Mouse (Mus musculus): ENCODE data around the gene Rcbtb2.
"Not testable (repeated sequence)": the region's sequence is repeated elsewhere in the genome, so short reads cannot be mapped to it uniquely, and the experiment has no call there.

Gene Rcbtb2

GRCm38 (mm10) chr14:73122923-73123278, at the start of gene Rcbtb2:
Gene Rcbtb2 (plus strand): TSS chr14:73123037.
- DNase-seq (ENCODE audit: low read depth, low spot score): peak; percentile 53

DNA sequence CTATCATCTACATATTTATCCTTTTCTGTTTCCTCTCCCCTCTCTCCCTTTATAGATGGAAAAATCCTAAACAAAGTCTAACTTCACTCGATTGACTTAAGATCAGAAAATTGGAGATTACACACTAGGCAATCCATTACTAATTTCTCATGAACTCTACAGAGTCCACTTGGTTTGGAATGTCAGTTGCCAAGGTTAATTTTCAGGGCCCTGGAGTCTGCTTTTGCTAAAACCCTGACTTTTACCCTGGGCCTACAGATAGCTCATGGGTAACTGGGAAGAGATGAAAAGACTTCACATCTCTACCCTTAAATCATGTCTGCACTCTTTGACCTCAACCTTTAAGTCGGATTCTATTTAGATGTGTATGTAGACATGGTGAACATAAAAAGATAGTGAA, 39.3 kb upstream of the Rcbtb2 start:
- DNase-seq (ENCODE audit: low read depth, low spot score): no peak

DNA sequence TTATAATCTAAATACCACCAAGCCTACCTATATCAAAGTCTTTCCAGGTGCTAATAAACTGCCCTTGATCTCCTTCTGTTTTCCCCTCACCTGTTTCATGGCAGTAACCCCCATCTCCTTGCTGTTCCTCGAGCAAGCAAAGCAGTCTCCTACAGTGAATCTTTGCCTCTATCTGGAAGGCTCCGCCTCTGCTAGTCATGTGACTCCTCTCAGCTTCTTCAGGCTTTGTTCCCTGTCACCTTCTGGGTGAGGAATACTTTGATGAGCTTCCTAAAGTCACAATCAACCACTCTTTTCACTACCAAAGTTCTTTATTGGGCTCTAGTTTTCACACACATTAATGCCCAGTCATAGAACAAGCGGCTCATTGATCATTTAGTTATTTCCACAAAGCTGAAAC, 36.4 kb upstream of the Rcbtb2 start:
- DNase-seq (ENCODE audit: low read depth, low spot score): no peak

DNA sequence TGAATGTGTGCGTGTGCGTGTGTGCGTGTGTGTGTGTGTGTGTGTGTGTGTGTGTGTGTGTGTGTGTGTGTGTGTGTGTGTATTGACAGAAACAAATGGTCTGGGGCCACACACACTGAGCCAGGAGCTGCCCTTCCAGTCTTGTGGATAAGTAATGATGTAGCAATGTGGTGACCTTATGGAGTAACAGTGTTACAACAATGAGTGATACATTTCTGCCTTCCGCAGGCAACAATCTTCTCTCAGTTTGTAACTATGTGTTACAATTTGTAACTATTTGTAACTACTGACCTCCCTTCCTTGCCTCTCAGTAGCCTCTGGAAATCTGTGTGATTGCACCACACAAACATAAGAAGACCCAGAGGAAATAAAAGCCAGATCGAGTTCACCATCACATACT, 35.6 kb upstream of the Rcbtb2 start:
- no peak for DNase-seq (ENCODE audit: low read depth, low spot score)

DNA sequence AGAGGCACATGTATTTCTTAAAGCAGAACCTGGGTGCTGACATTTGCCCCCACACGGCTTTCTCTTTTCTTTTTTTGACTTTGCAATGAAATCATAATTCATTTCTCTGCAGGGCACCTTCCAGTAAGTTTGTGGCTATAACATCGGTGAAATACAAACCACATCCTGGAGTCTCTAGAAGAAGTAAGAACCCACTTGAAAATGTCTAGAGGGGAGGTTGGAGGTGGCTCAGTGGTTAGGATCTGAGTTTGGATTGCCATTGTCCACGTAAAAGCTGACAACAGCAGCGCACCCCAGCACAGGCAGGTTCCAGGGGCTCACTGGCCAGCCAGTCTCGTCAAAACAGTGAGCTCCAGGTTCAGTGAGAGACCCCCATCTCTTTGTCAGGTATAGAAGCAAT, 35.1 kb upstream of the Rcbtb2 start:
- no peak for DNase-seq (ENCODE audit: low read depth, low spot score)

GRCm38 (mm10) chr14:73088224-73088623, 34.6 kb upstream of the Rcbtb2 start:
- no peak for DNase-seq (ENCODE audit: low read depth, low spot score)

DNA sequence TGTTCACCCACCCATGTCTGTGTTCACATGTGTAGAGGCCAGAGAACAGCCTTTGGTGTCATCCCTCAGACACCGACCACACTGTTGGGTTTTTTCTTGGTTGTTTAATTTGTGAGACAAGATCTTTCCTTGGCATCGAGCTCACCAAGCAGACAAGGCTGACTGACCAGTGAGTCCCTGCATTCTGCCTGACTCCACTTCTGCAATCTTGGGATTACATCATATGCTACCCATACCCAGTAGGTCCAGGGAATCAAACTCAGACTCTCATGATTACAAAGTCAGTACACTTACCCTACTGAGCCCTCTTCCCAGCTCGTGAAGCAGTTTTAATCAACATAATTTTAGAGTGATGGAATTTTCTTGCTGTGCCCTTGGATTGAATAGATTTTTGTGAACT, 30.0 kb upstream of the Rcbtb2 start:
- no peak for DNase-seq (ENCODE audit: low read depth, low spot score)

DNA sequence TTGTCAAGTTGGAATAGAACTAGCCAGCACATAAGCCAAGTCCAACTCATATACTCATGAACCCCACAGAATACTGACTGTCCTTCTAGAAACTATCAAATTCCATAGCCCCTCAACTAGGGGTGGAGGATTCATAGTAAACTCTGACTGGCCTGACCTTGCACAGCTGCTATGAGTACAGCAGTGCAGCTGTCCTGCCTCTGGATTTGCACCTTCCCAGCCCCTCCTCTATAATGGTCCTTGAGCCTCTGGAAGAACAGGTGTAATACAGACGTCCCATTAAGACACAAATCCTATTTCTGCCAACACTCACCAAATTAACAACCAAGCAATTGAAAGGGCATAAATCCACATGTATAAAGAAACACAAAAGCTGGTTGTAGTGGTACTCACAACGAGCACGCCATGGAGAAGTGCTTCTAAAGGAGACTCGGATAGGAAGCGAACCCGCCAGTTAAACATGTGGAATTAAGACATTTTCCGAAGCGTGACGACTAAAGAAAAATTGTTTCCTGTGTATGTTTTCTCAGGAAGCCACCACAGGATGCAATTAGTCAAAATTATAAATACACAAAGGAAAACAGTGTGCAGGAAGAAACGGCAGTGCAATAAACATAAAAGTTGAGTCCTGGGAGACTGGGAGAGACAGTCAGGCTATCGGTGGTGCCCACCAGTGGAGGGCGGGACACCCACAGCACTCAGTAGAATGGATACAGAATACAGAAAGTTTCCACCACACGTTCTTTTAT, 27.9 kb upstream of the Rcbtb2 start:
- DNase-seq (ENCODE audit: low read depth, low spot score): no peak

- peak; percentile 71 for DNase-seq (ENCODE audit: low read depth, low spot score)
Measured at GRCm38 (mm10) chr14:73098677-73099387, 24.0 kb upstream of the Rcbtb2 start.

DNA sequence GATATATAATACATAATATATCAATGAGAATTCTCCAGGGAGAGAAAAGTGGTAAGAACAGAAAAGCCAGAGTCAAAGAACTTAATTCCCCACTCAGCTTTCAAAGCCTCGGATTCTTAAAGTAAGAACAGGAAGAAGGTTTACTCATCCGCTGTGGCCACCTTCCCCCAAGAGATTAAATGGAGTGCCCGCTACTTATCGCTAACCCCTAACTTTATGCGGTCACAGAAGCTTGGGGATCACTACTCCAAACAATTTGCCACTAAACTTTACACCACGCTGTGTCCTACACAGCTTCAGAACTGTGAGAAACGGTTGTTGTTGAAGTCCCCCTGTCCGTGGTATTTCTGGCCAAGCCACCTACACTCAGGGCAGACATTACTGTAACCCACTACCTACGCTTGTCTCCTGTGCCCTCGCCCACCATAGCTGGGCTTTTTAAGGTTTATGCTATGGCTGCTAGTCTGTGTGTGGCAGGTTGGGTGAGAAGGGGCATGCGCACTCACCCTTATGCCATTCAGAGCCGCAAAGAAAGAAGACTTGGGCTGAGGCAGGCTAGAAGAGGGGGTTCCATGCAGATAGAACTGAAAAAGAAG, 20.5 kb upstream of the Rcbtb2 start:
- DNase-seq (ENCODE audit: low read depth, low spot score): no peak

- DNase-seq (ENCODE audit: low read depth, low spot score): not testable (repeated sequence)
Measured at GRCm38 (mm10) chr14:73102986-73103385, 19.9 kb upstream of the Rcbtb2 start.

GRCm38 (mm10) chr14:73104913-73105312, 17.9 kb upstream of the Rcbtb2 start:
- DNase-seq (ENCODE audit: low read depth, low spot score): peak; percentile 28

DNA sequence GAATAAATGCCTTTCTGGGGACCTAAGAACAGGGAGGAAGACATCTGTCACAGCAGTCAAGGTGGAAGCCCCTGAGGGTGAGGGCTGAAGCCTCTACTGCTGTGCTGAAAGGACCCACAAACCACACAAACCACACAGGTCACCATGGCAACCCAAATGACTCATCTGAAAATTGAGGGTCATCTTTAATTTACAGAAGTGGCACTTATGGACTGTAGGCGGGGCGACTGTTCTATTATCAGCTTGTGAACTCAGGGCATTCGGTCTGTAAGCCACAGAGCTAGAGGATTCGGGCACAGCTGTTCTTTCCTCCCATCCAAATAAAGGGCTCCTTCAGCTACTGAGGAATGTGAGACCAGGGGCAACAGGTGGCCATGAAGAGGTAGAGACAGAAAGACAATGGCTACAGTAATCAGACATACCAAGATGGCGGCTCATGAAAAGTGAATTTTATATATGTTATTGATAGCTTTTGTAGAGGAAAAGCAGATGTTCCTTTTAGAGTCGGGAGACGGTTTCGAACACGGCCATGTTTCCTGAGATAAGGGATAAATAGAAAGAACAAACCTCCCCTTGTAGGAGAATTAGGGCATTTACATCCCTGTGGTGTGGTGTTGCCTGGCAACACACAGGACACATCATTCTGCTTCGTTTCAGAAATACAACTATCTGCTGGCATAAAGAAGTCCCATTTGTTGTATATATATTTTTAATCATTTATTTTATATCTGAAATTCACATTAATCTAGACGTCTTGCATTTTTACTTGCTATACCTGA, 17.2 kb upstream of the Rcbtb2 start:
- DNase-seq (ENCODE audit: low read depth, low spot score): no peak

- DNase-seq (ENCODE audit: low read depth, low spot score): peak; percentile 76
Measured at GRCm38 (mm10) chr14:73106234-73106711, 16.6 kb upstream of the Rcbtb2 start.

- no peak for DNase-seq (ENCODE audit: low read depth, low spot score)
Measured at GRCm38 (mm10) chr14:73106957-73107356, 15.9 kb upstream of the Rcbtb2 start.

DNA sequence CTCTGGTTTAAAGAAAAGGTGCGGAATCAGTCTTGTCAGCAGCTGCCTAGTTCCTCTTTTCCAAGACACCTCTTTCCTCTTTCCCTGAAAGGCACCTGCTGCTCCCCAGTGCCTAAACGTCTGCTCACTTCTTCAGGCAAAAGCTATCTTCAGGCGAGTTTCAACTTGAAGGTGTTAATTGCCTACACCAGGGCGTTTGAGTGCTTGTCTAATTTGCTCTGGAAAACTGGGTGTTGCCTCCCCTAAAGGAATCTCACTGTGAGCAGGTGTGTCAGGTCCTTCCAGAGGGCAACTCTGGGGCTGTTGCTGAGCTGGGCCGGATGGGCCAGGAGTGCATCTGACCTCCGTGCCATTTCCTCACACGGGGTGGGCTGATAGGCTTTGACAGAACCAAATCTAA, 15.5 kb upstream of the Rcbtb2 start:
- DNase-seq (ENCODE audit: low read depth, low spot score): no peak

GRCm38 (mm10) chr14:73107952-73108351, 14.9 kb upstream of the Rcbtb2 start:
- DNase-seq (ENCODE audit: low read depth, low spot score): no peak

DNA sequence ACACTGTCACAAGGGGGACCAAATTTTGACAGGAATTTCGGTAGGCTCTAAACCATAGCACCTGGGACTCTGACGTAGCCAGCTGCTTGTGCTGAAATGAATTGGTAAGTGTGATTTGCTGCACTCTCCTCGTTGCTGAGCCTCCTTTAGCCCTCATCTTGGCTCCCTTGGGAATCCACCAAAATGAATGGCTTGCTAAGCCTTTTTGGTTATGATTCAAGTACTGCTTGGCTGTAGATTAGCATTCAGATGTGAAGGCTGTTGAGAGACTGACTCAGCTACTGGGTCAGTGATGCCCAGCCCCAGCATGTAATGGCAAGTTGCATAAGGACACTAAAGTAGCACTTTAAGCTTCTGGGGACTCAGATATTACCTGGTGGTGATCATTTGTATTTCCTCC, 12.2 kb upstream of the Rcbtb2 start:
- peak; percentile 42 for DNase-seq (ENCODE audit: low read depth, low spot score)

- no peak for DNase-seq (ENCODE audit: low read depth, low spot score)
Measured at GRCm38 (mm10) chr14:73111091-73111490, 11.7 kb upstream of the Rcbtb2 start.

- DNase-seq (ENCODE audit: low read depth, low spot score): no peak
Measured at GRCm38 (mm10) chr14:73112186-73112840, 10.5 kb upstream of the Rcbtb2 start.

GRCm38 (mm10) chr14:73114952-73115351, 7.9 kb upstream of the Rcbtb2 start:
- DNase-seq (ENCODE audit: low read depth, low spot score): not testable (repeated sequence)

All from brain, adult 2 months (tissue).